Mouse (Mus musculus) kidney, postnatal 0 days (tissue): ENCODE measurements at regions not wholly inside any gene's neighbourhood (a gene's known extent, or its start where the extent isn't known, plus 50 kb on each side); places are given as distances from the start of the nearest gene placed in this dataset.

Experiments
- ATAC-seq: fragments of 200-750 bp; cut with Nextera tagmentation; replicated peaks from 2 replicates; pipeline ENCODE4 v1.8.0; 2017; ENCODE audit warnings: low read depth, moderate number of reproducible peaks, moderate TSS enrichment, moderate library complexity; ENCODE audit not compliant: low FRiP score
- DNase-seq: peaks from one replicate; pipeline ENCODE4 v3.0.0-alpha.2; 2016; ENCODE audit warnings: low spot score
- H3K27ac ChIP-seq: fragments of 300-500 bp; sonication (generic); 2 replicates; pipeline ENCODE4 v1.5.1; 2014; ENCODE audit warnings: mild to moderate bottlenecking
- H3K27me3 ChIP-seq: fragments of 300-500 bp; sonication (generic); 2 replicates; pipeline ENCODE4 v1.6.1; 2014; ENCODE audit warnings: low read length, mixed read lengths; ENCODE audit not compliant: insufficient read depth
- H3K36me3 ChIP-seq: fragments of 300-500 bp; sonication (generic); 2 replicates; pipeline ENCODE4 v1.6.1; 2014; ENCODE audit warnings: low read length, mixed read lengths; ENCODE audit not compliant: insufficient read depth
- H3K4me1 ChIP-seq: fragments of 300-500 bp; sonication (generic); replicated peaks from 2 replicates; pipeline ENCODE4 v1.6.1; 2014; ENCODE audit warnings: antibody characterized with exemption, low read length, mixed read lengths; ENCODE audit not compliant: insufficient read depth
- H3K4me2 ChIP-seq: fragments of 300-500 bp; sonication (generic); 2 replicates; pipeline ENCODE4 v1.6.1; 2014; ENCODE audit warnings: mild to moderate bottlenecking, low read length, moderate library complexity, mixed read lengths
- H3K4me3 ChIP-seq: fragments of 300-500 bp; sonication (generic); replicated peaks from 2 replicates; pipeline ENCODE4 v1.5.1; 2014; ENCODE audit warnings: low read depth, low read length
- H3K9ac ChIP-seq: fragments of 300-500 bp; sonication (generic); 2 replicates; pipeline ENCODE4 v1.6.1; 2014; ENCODE audit warnings: low read depth, low read length
- H3K9me3 ChIP-seq: fragments of 300-500 bp; sonication (generic); replicated peaks from 2 replicates; pipeline ENCODE4 v1.6.1; 2016; ENCODE audit warnings: low read length, inconsistent platforms, mixed read lengths
- CTCF ChIP-seq: IDR thresholded peaks from 2 replicates; pipeline ENCODE4 v1.5.1; 2016; ENCODE audit warnings: antibody characterized with exemption, low read depth, mild to moderate bottlenecking, moderate library complexity
- WGBS: fragments of 180-500 bp; shearing (Covaris S2); extraction: QIAGEN DNeasy Blood & Tissue Kit; methylation state at CpG from one replicate; pipeline ENCODE4 v1.1.7; 2014; 5-methylcytosine and 5-hydroxymethylcytosine counted together

DNA sequence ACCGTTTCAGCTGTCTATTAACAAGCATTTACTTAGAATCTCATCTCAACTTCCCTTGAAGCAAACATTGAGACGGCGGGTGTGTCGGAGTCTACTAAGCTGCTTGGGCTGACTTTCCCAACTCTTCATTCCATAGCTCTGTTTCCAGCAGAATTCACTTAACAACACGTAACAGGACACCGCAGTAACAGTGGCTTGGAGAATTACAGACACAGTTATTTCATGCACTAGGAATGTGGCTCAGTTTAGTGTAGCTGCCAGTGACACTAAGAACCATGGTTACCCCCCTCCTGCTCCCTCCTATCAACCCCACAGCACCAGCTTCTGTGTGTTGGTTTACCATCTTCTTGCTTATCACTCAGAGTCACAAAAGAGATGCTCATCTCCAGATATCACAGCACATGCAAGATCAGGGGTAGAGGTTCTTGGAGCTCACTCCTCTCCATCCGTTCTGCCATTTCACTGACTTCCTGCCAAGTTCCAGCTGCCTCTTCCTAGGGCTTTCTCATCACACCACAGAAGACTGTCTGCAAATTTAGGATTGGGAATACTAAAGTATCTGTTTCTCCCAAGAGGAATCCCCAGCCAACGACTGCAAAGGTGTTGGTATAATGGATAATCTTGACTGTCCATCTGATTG is 90.7 kb downstream of the Banf2 start:
- no peak overlapping the region for H3K9ac ChIP-seq
- H3K4me3 ChIP-seq: no peak overlapping the region
- peaks cover 9% of the 10 kb centered on the region for H3K4me1 ChIP-seq
- DNase-seq (peak; percentile 71), ATAC-seq (no peak)
- 60% methylated on average over 8 of the region's 8 CpGs for WGBS
- no peaks in the 10 kb centered on the region for H3K27me3 ChIP-seq
- no peaks in the 10 kb centered on the region for H3K9me3 ChIP-seq
- no peak overlapping the region for H3K27ac ChIP-seq
- H3K4me2 ChIP-seq: no peak overlapping the region
- H3K36me3 ChIP-seq: no peaks in the 10 kb centered on the region
- TF ChIP-seq CTCF: no peak

DNA sequence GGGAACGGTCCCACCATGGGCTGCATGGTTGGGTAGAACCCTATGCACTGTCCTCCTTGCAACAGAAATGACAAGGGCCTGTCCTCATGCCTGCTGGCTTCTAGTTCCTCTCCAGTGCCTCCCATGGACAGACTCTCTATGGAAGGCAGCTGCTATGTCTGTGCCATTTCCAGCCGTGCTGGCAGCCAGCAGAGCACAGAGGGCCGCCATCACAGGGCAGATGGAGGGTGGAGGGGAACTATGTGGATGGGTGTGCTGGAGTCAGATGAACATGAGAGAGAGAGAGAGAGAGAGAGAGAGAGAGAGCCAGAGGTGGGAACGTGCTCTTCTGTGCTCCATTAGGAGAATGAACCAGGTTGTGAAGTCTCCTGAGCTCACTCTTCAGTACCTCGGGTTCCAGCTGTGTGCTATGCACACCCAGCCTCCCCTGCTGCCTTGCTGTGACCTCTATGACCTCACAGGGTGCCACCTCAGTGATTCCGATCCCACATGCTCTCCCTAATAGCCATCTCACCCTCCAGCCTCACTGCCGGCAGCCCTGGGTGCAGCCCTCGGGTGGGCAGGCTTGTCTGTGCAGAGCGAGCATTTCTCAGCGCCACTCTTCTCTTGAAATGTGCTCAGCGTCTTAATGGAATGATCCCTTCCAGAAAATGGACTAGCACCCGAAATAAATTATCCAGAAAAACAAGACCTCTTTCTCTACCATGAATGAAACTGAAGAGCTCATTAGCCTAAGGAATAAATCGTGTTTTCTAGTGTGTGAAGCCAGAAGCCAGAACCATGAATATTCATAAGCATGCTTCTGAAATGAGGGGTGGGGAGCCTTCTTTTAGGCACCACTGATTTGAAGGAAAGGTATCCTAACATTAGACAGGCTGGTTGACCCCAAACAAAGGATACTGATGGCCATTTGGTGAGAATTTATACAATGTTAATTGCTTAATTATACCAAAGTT is 94.5 kb downstream of the Banf2 start:
- no peak; the same call in 1 of the 2 replicates for TF ChIP-seq CTCF
- ATAC-seq: peak; percentile 69
- Histone ChIP-seq H3K4me1 (peaks cover 9% of the 10 kb centered on the region), H3K36me3 (no peaks in the 10 kb centered on the region), H3K4me2 (no peak overlapping the region), H3K4me3 (no peak overlapping the region), H3K27me3 (no peaks in the 10 kb centered on the region), H3K9ac (no peak overlapping the region), H3K9me3 (no peaks in the 10 kb centered on the region), H3K27ac (no peak overlapping the region)
- no peak for DNase-seq
- 55% methylated on average over 13 of the region's 13 CpGs for WGBS

DNA sequence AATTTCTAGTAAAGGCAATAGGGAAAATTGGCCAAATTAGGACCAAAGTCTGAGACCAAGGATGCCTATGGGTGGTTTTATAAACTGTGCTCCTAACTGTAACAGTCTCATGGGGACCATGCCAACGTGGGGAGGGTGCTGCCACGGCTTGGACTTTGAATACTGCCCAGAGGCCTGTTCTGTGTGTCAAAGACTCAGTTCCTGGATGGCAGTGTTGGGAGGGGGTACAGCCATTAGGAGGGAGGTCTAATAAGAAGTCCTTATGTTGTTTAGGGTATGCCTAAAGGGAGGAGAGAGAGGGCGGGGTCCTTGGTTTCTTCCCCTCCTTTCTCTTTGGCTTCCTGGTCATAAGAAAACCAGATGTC is 95.2 kb downstream of the Banf2 start:
- Histone ChIP-seq H3K4me2 (no peak overlapping the region), H3K9ac (no peak overlapping the region), H3K27me3 (no peaks in the 10 kb centered on the region), H3K9me3 (no peaks in the 10 kb centered on the region), H3K4me3 (no peak overlapping the region), H3K27ac (no peak overlapping the region), H3K36me3 (no peaks in the 10 kb centered on the region), H3K4me1 (peaks cover 9% of the 10 kb centered on the region)
- DNase-seq (no peak), ATAC-seq (peak; percentile 18; the same call in 1 of the 2 replicates)
- no peak for TF ChIP-seq CTCF
- 70% methylated on average over 3 of the region's 3 CpGs for WGBS

DNA sequence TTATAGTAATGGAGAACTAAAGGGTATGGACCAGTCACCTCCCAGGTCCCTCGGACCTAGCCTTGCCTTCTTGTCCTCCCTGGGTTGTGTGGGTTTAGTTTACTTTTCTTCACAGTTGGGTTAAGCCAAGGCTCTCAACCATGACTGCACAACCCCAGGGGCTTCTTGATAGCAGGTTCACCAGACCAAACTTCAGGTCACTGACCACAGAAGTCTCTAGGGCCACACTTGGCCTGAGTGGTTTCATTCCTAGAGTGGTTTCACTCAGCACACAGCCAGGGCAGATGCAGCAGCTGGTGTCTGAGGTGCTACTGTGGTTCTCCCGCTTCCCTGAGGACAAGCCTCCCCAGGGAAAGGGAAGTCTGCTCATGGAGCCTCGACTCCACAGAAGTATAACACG is 95.7 kb downstream of the Banf2 start:
- Histone ChIP-seq H3K9ac (no peak overlapping the region), H3K27ac (no peak overlapping the region)

DNA sequence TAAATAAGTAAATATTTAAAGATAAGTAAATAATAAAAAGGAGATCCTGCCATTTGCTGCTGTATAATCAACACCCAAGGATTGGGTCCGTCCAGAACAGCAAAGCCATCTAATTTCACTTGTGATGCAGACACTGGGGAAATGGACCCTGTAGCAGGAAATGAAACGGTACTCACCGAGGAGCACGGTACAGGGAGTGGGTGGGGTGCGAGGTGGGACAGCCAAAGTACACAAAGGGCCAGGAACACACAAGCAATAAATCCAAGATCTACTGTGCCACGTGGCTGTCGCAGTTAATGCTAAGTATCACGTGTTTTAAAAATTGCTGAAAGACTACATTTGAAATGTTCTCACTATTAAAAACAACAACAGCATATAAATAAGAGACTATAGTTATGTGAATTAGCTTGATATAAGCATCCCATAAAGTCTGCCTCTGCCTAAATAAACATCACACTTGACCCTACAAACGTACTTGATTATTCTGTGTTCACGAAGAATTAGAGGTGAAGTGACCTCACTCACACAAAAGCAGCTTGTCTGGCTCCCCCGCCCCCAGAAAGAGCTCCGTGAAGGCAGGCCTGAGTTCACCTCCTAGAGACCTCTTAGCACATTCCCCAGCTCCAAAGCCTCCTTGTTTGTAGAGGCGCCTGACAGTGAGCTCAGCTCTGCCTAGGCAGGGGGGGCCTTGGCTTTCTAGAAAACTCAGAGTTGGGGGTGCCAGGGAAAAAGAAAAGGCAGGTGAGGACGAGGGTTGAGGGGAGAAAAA is 101.1 kb downstream of the Banf2 start:
- peak; percentile 74 for DNase-seq
- H3K4me2 ChIP-seq: no peak overlapping the region
- TF ChIP-seq CTCF: no peak
- WGBS: 26% methylated on average over 14 of the region's 14 CpGs
- H3K4me1 ChIP-seq: 0 out of 2 replicates have a peak, but pooled peaks cover 4% of the 10 kb centered on the region
- no peaks in the 10 kb centered on the region for H3K27me3 ChIP-seq
- H3K9me3 ChIP-seq: no peaks in the 10 kb centered on the region
- H3K36me3 ChIP-seq: no peaks in the 10 kb centered on the region
- H3K9ac ChIP-seq: no peak overlapping the region
- H3K27ac ChIP-seq: peak overlapping the region; percentile 27
- peak; percentile 51; the same call in 1 of the 2 replicates for ATAC-seq
- no peak overlapping the region for H3K4me3 ChIP-seq

More for the DNA sequence above, 95.7 kb downstream of the Banf2 start:
- ATAC-seq: peak; percentile 65; the same call in 1 of the 2 replicates
- no peaks in the 10 kb centered on the region for H3K27me3 ChIP-seq
- no peaks in the 10 kb centered on the region for H3K9me3 ChIP-seq
- DNase-seq: no peak
- H3K36me3 ChIP-seq: no peaks in the 10 kb centered on the region
- 54% methylated on average over 4 of the region's 4 CpGs for WGBS
- H3K4me1 ChIP-seq: peaks cover 9% of the 10 kb centered on the region
- no peak overlapping the region for H3K4me2 ChIP-seq
- no peak for TF ChIP-seq CTCF
- no peak overlapping the region for H3K4me3 ChIP-seq

DNA sequence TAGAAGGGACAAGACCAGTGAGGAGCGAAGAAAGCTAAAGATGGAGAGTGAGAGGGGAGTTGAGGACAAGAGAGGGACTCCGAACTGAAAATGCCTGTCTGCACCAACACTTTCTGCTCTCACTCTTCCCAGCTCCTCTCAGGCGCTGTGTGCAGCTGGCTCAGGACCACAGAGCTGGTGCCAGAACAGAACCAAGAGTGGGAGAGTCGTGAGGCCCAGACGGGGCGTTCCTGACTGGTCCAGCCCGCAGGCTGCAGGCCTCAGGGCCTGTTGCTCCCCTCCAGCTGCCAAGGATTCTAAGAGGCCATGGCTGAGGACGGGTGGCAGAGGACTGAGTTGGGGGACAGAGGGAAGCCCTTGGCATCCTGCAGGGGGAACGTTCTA is 101.7 kb downstream of the Banf2 start:
- H3K9ac ChIP-seq: no peak overlapping the region
- peak overlapping the region; percentile 27; the same call in 1 of the 2 replicates for H3K27ac ChIP-seq
- H3K4me1 ChIP-seq: 0 out of 2 replicates have a peak, but pooled peaks cover 4% of the 10 kb centered on the region
- no peak for TF ChIP-seq CTCF
- no peak overlapping the region for H3K4me3 ChIP-seq
- H3K36me3 ChIP-seq: no peaks in the 10 kb centered on the region
- DNase-seq (peak; percentile 47), ATAC-seq (0 out of 2 replicates have a peak, but pooled peaks have one; percentile 33)
- H3K27me3 ChIP-seq: no peaks in the 10 kb centered on the region
- no peak overlapping the region for H3K4me2 ChIP-seq
- 68% methylated on average over 9 of the region's 9 CpGs for WGBS
- H3K9me3 ChIP-seq: no peaks in the 10 kb centered on the region
